Mouse (Mus musculus) embryonic fibroblast, embryonic 13.5 days (primary cell): ENCODE results near the gene C9orf72. TPM values are rescaled to one million over a fixed set of nuclear protein-coding genes. Genes with fewer than 3 reads are reported as not detected.

Experiments
- H3K27ac ChIP-seq: 2 replicates; pipeline ENCODE4 v1.5.1; 2012; ENCODE audit warnings: low read length, control low read depth, inconsistent platforms; ENCODE audit not compliant: insufficient read depth
- H3K4me1 ChIP-seq: 2 replicates; pipeline ENCODE4 v1.6.1; 2011; ENCODE audit warnings: low read length; ENCODE audit not compliant: control insufficient read depth, insufficient read depth
- H3K4me3 ChIP-seq: 2 replicates; pipeline ENCODE4 v1.5.1; 2011; ENCODE audit warnings: mild to moderate bottlenecking, control low read depth, low read length; ENCODE audit not compliant: insufficient read depth
- CTCF ChIP-seq: IDR thresholded peaks from 2 replicates; pipeline ENCODE4 v1.5.1; 2011; ENCODE audit warnings: mild to moderate bottlenecking, control low read depth, low read length, moderate library complexity, borderline replicate concordance; ENCODE audit not compliant: insufficient read depth
- POLR2A ChIP-seq: IDR thresholded peaks from 2 replicates; pipeline ENCODE4 v1.6.1; 2011; ENCODE audit warnings: low read depth, mild to moderate bottlenecking, control low read depth, low read length, moderate library complexity
- polyA plus RNA-seq: library from polyadenylated mRNA; stranded (reverse); fragments of >200 nt; gene quantifications from 2 replicates; pipeline ENCODE4 v1.2.4, GENCODE M21; 2011; ENCODE audit warnings: low read depth; ENCODE audit not compliant: missing spikeins, insufficient read length

C9orf72 gene
- polyA plus RNA-seq, 1 experiment = 22.2 TPM

DNA sequence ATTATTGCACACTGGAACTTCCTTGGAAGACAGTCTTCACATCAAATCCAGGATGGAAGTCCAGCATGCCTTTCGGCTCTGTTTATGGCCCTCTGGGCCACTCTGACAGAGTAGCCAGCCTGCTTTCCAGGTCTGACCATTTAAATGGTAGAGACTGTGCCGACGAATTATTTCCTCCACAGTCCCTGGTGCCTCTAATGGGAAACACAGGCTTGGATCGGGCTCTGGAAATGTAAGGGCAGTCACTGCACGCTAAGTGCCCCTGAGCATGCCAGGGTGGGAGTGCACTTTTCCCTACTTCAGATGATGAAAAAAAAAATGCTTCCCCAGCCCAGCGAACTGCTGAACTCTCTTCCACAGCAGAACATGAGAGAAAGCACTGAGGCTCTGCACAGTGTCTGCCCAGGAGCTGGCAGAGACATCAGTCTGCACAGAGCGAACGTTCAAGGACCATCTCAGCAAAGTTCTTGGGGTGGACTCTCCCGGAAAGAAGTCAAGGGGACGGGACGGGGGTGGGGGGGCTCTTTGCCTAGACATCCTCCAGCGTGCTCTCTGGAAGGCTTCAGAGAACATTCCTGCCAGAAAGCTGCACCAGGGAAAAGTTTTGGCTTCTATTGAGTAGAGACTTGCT is 82.4 kb downstream of the C9orf72 start:
- H3K27ac ChIP-seq = no peak overlapping the region
- H3K4me3 ChIP-seq = no peak overlapping the region
- H3K4me1 ChIP-seq = no peaks in the 10 kb centered on the region; the same call in 1 of the 2 replicates
- TF ChIP-seq CTCF (no peak), POLR2A (no peak)

Other genes with a start within 250 kb of the C9orf72 start
- not detected in 2 replicates for gene Ifnk, start 74.1 kb downstream of the C9orf72 start, polyA plus RNA-seq
- 0.43 and 1.6 TPM in 2 replicates for gene Mob3b, start 68.7 kb downstream of the C9orf72 start, polyA plus RNA-seq